Mouse (Mus musculus): ENCODE measurements around the gene Pmpca. TPM values are rescaled to one million over a fixed set of nuclear protein-coding genes. Genes with fewer than 3 reads are reported as not detected.

The Pmpca gene
- polyA plus RNA-seq, 1 experiment from 2014 or later, result 98.3 TPM

GRCm38 (mm10) chr2:26356678-26357077 is 32.5 kb upstream of the Pmpca start:
- H3K4me3 ChIP-seq, result no peak overlapping the region
- H3K4me2 ChIP-seq (replicated peaks), result no peak overlapping the region
- H3K27ac ChIP-seq (replicated peaks), result no peak overlapping the region
- H3K4me1 ChIP-seq, result peaks cover 12% of the 10 kb centered on the region
- no peaks in the 10 kb centered on the region for H3K9me3 ChIP-seq
- 69% methylated on average over 7 of the region's 7 CpGs for WGBS
- no peak overlapping the region for H3K9ac ChIP-seq (replicated peaks)
- ATAC-seq (replicated peaks), result no peak
- no peaks in the 10 kb centered on the region for H3K36me3 ChIP-seq
- H3K27me3 ChIP-seq, result no peaks in the 10 kb centered on the region

GRCm38 (mm10) chr2:26357484-26357883 is 31.7 kb upstream of the Pmpca start:
- no peak overlapping the region for H3K4me2 ChIP-seq (replicated peaks)
- H3K36me3 ChIP-seq, result no peaks in the 10 kb centered on the region
- peaks cover 10% of the 10 kb centered on the region for H3K4me1 ChIP-seq
- H3K27me3 ChIP-seq, result no peaks in the 10 kb centered on the region
- no peak overlapping the region for H3K9ac ChIP-seq (replicated peaks)
- H3K27ac ChIP-seq (replicated peaks), result no peak overlapping the region
- H3K9me3 ChIP-seq, result no peaks in the 10 kb centered on the region
- ATAC-seq (replicated peaks), result no peak
- 47% methylated on average over 15 of the region's 15 CpGs for WGBS
- H3K4me3 ChIP-seq, result no peak overlapping the region

GRCm38 (mm10) chr2:26358667-26359320 is 30.3 kb upstream of the Pmpca start:
- WGBS, result 91% methylated on average over 13 of the region's 13 CpGs

GRCm38 (mm10) chr2:26359983-26360382 is 29.2 kb upstream of the Pmpca start:
- 86% methylated on average over 6 of the region's 6 CpGs for WGBS
- H3K4me2 ChIP-seq (replicated peaks), result no peak overlapping the region
- no peaks in the 10 kb centered on the region for H3K9me3 ChIP-seq
- no peaks in the 10 kb centered on the region for H3K4me1 ChIP-seq
- ATAC-seq (replicated peaks), result no peak
- peaks cover 9% of the 10 kb centered on the region for H3K36me3 ChIP-seq
- H3K27me3 ChIP-seq, result no peaks in the 10 kb centered on the region
- no peak overlapping the region for H3K27ac ChIP-seq (replicated peaks)
- no peak overlapping the region for H3K9ac ChIP-seq (replicated peaks)
- no peak overlapping the region for H3K4me3 ChIP-seq

More at GRCm38 (mm10) chr2:26358667-26359320, 30.3 kb upstream of the Pmpca start:
- H3K27ac ChIP-seq (replicated peaks), result no peak overlapping the region
- H3K9ac ChIP-seq (replicated peaks), result no peak overlapping the region
- H3K9me3 ChIP-seq, result no peaks in the 10 kb centered on the region
- no peaks in the 10 kb centered on the region for H3K27me3 ChIP-seq
- H3K4me2 ChIP-seq (replicated peaks), result no peak overlapping the region
- H3K36me3 ChIP-seq, result no peaks in the 10 kb centered on the region
- no peak for ATAC-seq (replicated peaks)
- no peak overlapping the region for H3K4me3 ChIP-seq
- H3K4me1 ChIP-seq, result no peaks in the 10 kb centered on the region

GRCm38 (mm10) chr2:26360772-26361171 is 28.4 kb upstream of the Pmpca start, which contains the start of gene Card9:
TSS of gene Card9 (minus strand) at chr2:26360918.
- Histone ChIP-seq H3K27ac (replicated peaks) (no peak within 1 kb of the TSS), H3K4me2 (replicated peaks) (no peak within 1 kb of the TSS), H3K9me3 (no peaks in the 10 kb centered on the region), H3K36me3 (peaks cover 16% of the 10 kb centered on the region), H3K4me1 (no peaks in the 10 kb centered on the region), H3K9ac (replicated peaks) (no peak within 1 kb of the TSS), H3K4me3 (no peak within 1 kb of the TSS), H3K27me3 (no peaks in the 10 kb centered on the region)
- ATAC-seq (replicated peaks), result no peak
- WGBS, result 66% methylated on average over 3 of the region's 3 CpGs

- WGBS, result 91% methylated on average over 5 of the region's 5 CpGs
- Histone ChIP-seq H3K9ac (replicated peaks) (no peak overlapping the region), H3K4me2 (replicated peaks) (no peak overlapping the region), H3K4me3 (no peak overlapping the region), H3K4me1 (no peaks in the 10 kb centered on the region), H3K9me3 (no peaks in the 10 kb centered on the region), H3K27me3 (no peaks in the 10 kb centered on the region), H3K27ac (replicated peaks) (no peak overlapping the region), H3K36me3 (peaks cover 38% of the 10 kb centered on the region)
- ATAC-seq (replicated peaks), result no peak
Observed at GRCm38 (mm10) chr2:26362991-26363390, 26.1 kb upstream of the Pmpca start.

- Histone ChIP-seq H3K9me3 (no peaks in the 10 kb centered on the region), H3K4me1 (no peaks in the 10 kb centered on the region), H3K27me3 (no peaks in the 10 kb centered on the region), H3K4me3 (no peak overlapping the region), H3K27ac (replicated peaks) (no peak overlapping the region), H3K36me3 (peaks cover 41% of the 10 kb centered on the region), H3K4me2 (replicated peaks) (no peak overlapping the region), H3K9ac (replicated peaks) (no peak overlapping the region)
- ATAC-seq (replicated peaks), result no peak
- WGBS, result 96% methylated on average over 5 of the region's 5 CpGs
Observed at GRCm38 (mm10) chr2:26363481-26363880, 25.7 kb upstream of the Pmpca start.

GRCm38 (mm10) chr2:26364738-26365465 is 24.2 kb upstream of the Pmpca start:
- Histone ChIP-seq H3K4me3 (no peak overlapping the region), H3K27me3 (no peaks in the 10 kb centered on the region), H3K36me3 (peaks cover 55% of the 10 kb centered on the region), H3K27ac (replicated peaks) (no peak overlapping the region), H3K4me2 (replicated peaks) (no peak overlapping the region), H3K4me1 (no peaks in the 10 kb centered on the region), H3K9ac (replicated peaks) (no peak overlapping the region), H3K9me3 (no peaks in the 10 kb centered on the region)
- 86% methylated on average over 10 of the region's 10 CpGs for WGBS
- ATAC-seq (replicated peaks), result no peak

- no peak overlapping the region for H3K4me3 ChIP-seq
- H3K9ac ChIP-seq (replicated peaks), result no peak overlapping the region
- WGBS, result 93% methylated on average over 6 of the region's 6 CpGs
- H3K4me2 ChIP-seq (replicated peaks), result no peak overlapping the region
- H3K4me1 ChIP-seq, result no peaks in the 10 kb centered on the region
- H3K27ac ChIP-seq (replicated peaks), result no peak overlapping the region
- no peaks in the 10 kb centered on the region for H3K27me3 ChIP-seq
- H3K36me3 ChIP-seq, result peaks cover 84% of the 10 kb centered on the region
- H3K9me3 ChIP-seq, result no peaks in the 10 kb centered on the region
- ATAC-seq (replicated peaks), result no peak
Observed at GRCm38 (mm10) chr2:26367911-26368310, 21.2 kb upstream of the Pmpca start.

- peaks cover 90% of the 10 kb centered on the region for H3K36me3 ChIP-seq
Observed at GRCm38 (mm10) chr2:26368572-26368971, 20.6 kb upstream of the Pmpca start.

GRCm38 (mm10) chr2:26372396-26372795 is 16.7 kb upstream of the Pmpca start:
- ATAC-seq (replicated peaks), result no peak
- WGBS, result 97% methylated on average over 8 of the region's 8 CpGs
- H3K27me3 ChIP-seq, result no peaks in the 10 kb centered on the region

More at GRCm38 (mm10) chr2:26368572-26368971, 20.6 kb upstream of the Pmpca start:
- Histone ChIP-seq H3K4me2 (replicated peaks) (no peak overlapping the region), H3K9me3 (no peaks in the 10 kb centered on the region), H3K27me3 (no peaks in the 10 kb centered on the region), H3K27ac (replicated peaks) (no peak overlapping the region), H3K9ac (replicated peaks) (no peak overlapping the region), H3K4me1 (no peaks in the 10 kb centered on the region), H3K4me3 (no peak overlapping the region)
- no peak for ATAC-seq (replicated peaks)
- 97% methylated on average over 1 of the region's 1 CpGs for WGBS

GRCm38 (mm10) chr2:26380131-26380771 is 8.9 kb upstream of the Pmpca start, which contains the start of gene Snapc4:
TSS of gene Snapc4 (minus strand) at chr2:26380653.
- ATAC-seq (replicated peaks), result peak; percentile 98
- peak within 1 kb of the TSS; percentile 56 for H3K27ac ChIP-seq (replicated peaks)
- WGBS, result 0% methylated on average over 38 of the region's 38 CpGs
- H3K9me3 ChIP-seq, result no peaks in the 10 kb centered on the region
- peak within 1 kb of the TSS; percentile 76 for H3K9ac ChIP-seq (replicated peaks)
- peaks cover 21% of the 10 kb centered on the region for H3K4me1 ChIP-seq
- H3K27me3 ChIP-seq, result no peaks in the 10 kb centered on the region
- peaks cover 61% of the 10 kb centered on the region for H3K36me3 ChIP-seq
- peak within 1 kb of the TSS; percentile 94 for H3K4me2 ChIP-seq (replicated peaks)
- peak within 1 kb of the TSS; percentile 68 for H3K4me3 ChIP-seq

More at GRCm38 (mm10) chr2:26372396-26372795, 16.7 kb upstream of the Pmpca start:
- no peaks in the 10 kb centered on the region for H3K9me3 ChIP-seq
- peaks cover 94% of the 10 kb centered on the region for H3K36me3 ChIP-seq
- H3K27ac ChIP-seq (replicated peaks), result no peak overlapping the region
- H3K9ac ChIP-seq (replicated peaks), result no peak overlapping the region
- no peaks in the 10 kb centered on the region for H3K4me1 ChIP-seq
- H3K4me2 ChIP-seq (replicated peaks), result no peak overlapping the region
- no peak overlapping the region for H3K4me3 ChIP-seq

Data from forebrain, embryonic 15.5 days (tissue).